Mouse (Mus musculus) Patski (cell line): ENCODE results near the gene Nav2. TPM values are rescaled to one million over a fixed set of nuclear protein-coding genes. Genes with fewer than 3 reads are reported as not detected.

ENCODE experiments used
- ATAC-seq: fragments of 100-300 bp; one replicate; pipeline ENCODE4 v1.8.0; 2021
- CTCF ChIA-PET: fragments of 350-600 bp; sonication (Branson Sonifier 250); formaldehyde crosslinking; loops from one replicate; lab custom pipeline; 2022; ENCODE audit warnings: inconsistent platforms; lab: Charles Lee
- POLR2A ChIA-PET: fragments of 350-600 bp; sonication (Branson Sonifier 250); formaldehyde crosslinking; loops from one replicate; lab custom pipeline; 2022; ENCODE audit warnings: antibody characterized with exemption, inconsistent platforms; lab: Charles Lee
- DNase-seq: peaks from one replicate; pipeline ENCODE4 v3.0.0-alpha.2; 2011; ENCODE audit warnings: low read depth, low spot score
- H3K27me3 ChIP-seq: fragments of 371-371 bp; one replicate; pipeline ENCODE4 v1.5.1; 2021
- CTCF ChIP-seq: fragments of 100-300 bp; IDR thresholded peaks from one replicate; pipeline ENCODE4 v1.5.1; 2021
- in situ Hi-C: fragments of 300-500 bp; cut with MboI; formaldehyde crosslinking; loops from 3 replicates; pipeline ENCODE4 v1.11.1; 2018; ENCODE audit warnings: low pct_unique_long_range_greater_than_20kb, mixed read lengths
- polyA plus RNA-seq: library from polyadenylated mRNA; unstranded; gene quantifications from one replicate; pipeline ENCODE4 v1.2.3, GENCODE M21; 2021

The Nav2 gene
- polyA plus RNA-seq, 1 experiment from 2014 or later = 13.3 TPM

GRCm38 (mm10) chr7:49235271-49235681 lies 326.8 kb downstream of the Nav2 start:
- POLR2A ChIA-PET = no interaction called here
- H3K27me3 ChIP-seq = no peaks in the 10 kb centered on the region
- CTCF ChIA-PET = interaction anchor here (1.6 kb wide), 1 partner anchor 8 kb away, joined by 3 read pairs; no protein-coding TSS in a partner anchor
- in situ Hi-C loops = no loop called here
- TF ChIP-seq CTCF = no peak
- DNase-seq (no peak), ATAC-seq (no peak)

GRCm38 (mm10) chr7:49235821-49236220 lies 327.3 kb downstream of the Nav2 start:
- in situ Hi-C loops = no loop called here
- DNase-seq (no peak), ATAC-seq (no peak)
- ChIA-PET POLR2A (no interaction called here), CTCF (interaction anchor here (1.6 kb wide), 1 partner anchor 9 kb away, joined by 3 read pairs; no protein-coding TSS in a partner anchor)
- no peak for TF ChIP-seq CTCF
- H3K27me3 ChIP-seq = no peaks in the 10 kb centered on the region

GRCm38 (mm10) chr7:49240461-49240860 lies 331.9 kb downstream of the Nav2 start:
- H3K27me3 ChIP-seq = no peaks in the 10 kb centered on the region
- ATAC-seq = no peak
- in situ Hi-C loops = no loop called here
- TF ChIP-seq CTCF = no peak
- ChIA-PET POLR2A (interaction anchor here (0.8 kb wide), 1 partner anchor 31 kb away, joined by 3 read pairs; no protein-coding TSS in a partner anchor), CTCF (no interaction called here)
- no peak for DNase-seq

GRCm38 (mm10) chr7:49241229-49241751 lies 332.8 kb downstream of the Nav2 start:
- DNase-seq (no peak), ATAC-seq (no peak)
- no peak for TF ChIP-seq CTCF
- POLR2A ChIA-PET = no interaction called here
- no peaks in the 10 kb centered on the region for H3K27me3 ChIP-seq
- CTCF ChIA-PET = no interaction called here
- in situ Hi-C loops = no loop called here

- TF ChIP-seq CTCF = no peak
- in situ Hi-C loops = no loop called here
- CTCF ChIA-PET = interaction anchor here (1.2 kb wide), 1 partner anchor 12 kb away, joined by 3 read pairs; no protein-coding TSS in a partner anchor
- H3K27me3 ChIP-seq = no peaks in the 10 kb centered on the region
- ATAC-seq = no peak
- POLR2A ChIA-PET = no interaction called here
- DNase-seq = no peak
Observed at GRCm38 (mm10) chr7:49242261-49242660, 333.7 kb downstream of the Nav2 start.

GRCm38 (mm10) chr7:49243079-49243478 lies 334.6 kb downstream of the Nav2 start:
- POLR2A ChIA-PET = no interaction called here
- DNase-seq (no peak), ATAC-seq (no peak)
- no peak for TF ChIP-seq CTCF
- H3K27me3 ChIP-seq = no peaks in the 10 kb centered on the region
- CTCF ChIA-PET = interaction anchor here (17.5 kb wide), 1 partner anchor 27 kb away, joined by 225 read pairs; no protein-coding TSS in a partner anchor
- in situ Hi-C loops = no loop called here

- H3K27me3 ChIP-seq = no peaks in the 10 kb centered on the region
- ChIA-PET POLR2A (interaction anchor here (0.8 to 3.7 kb wide), 7 partner anchors 13 to 113 kb away, joined by 3 to 13 read pairs (median 3); no protein-coding TSS in a partner anchor), CTCF (interaction anchor here (0.8 to 17.5 kb wide), 2 partner anchors 24 to 51 kb away, joined by 3 to 225 read pairs; no protein-coding TSS in a partner anchor)
- DNase-seq (no peak), ATAC-seq (peak; percentile 72)
- in situ Hi-C loops = no loop called here
- no peak for TF ChIP-seq CTCF
Observed at GRCm38 (mm10) chr7:49245537-49246239, 337.2 kb downstream of the Nav2 start.

- no peak for DNase-seq
- in situ Hi-C loops = no loop called here
- ChIA-PET POLR2A (interaction anchor here (0.9 to 3.7 kb wide), 7 partner anchors 14 to 113 kb away, joined by 3 to 13 read pairs (median 4); no protein-coding TSS in a partner anchor), CTCF (interaction anchor here (0.8 to 17.5 kb wide), 2 partner anchors 24 to 51 kb away, joined by 3 to 225 read pairs; no protein-coding TSS in a partner anchor)
- no peaks in the 10 kb centered on the region for H3K27me3 ChIP-seq
- TF ChIP-seq CTCF = no peak
- no peak for ATAC-seq
Observed at GRCm38 (mm10) chr7:49246240-49246578, 337.7 kb downstream of the Nav2 start.

GRCm38 (mm10) chr7:49246584-49247481 lies 338.3 kb downstream of the Nav2 start:
- ATAC-seq (no peak), DNase-seq (no peak)
- H3K27me3 ChIP-seq = no peaks in the 10 kb centered on the region
- no peak for TF ChIP-seq CTCF
- ChIA-PET POLR2A (interaction anchor here (0.5 to 3.7 kb wide), 8 partner anchors 14 to 169 kb away, joined by 3 to 13 read pairs (median 4); no protein-coding TSS in a partner anchor), CTCF (interaction anchor here (1.1 to 17.5 kb wide), 4 partner anchors 23 to 120 kb away, joined by 3 to 225 read pairs (median 10); no protein-coding TSS in a partner anchor)
- in situ Hi-C loops = no loop called here
